Mouse (Mus musculus) ES-E14 (cell line): Measurements from ENCODE around the gene Esrra. TPM values are rescaled to one million over a fixed set of nuclear protein-coding genes. Genes with fewer than 3 reads are reported as not detected.
A peak's percentile ranks its signal among the peaks of the same experiment; 100 is the strongest.

Source experiments
- DNase-seq: peaks from one replicate; pipeline ENCODE4 v3.0.0-alpha.2; 2013; ENCODE audit warnings: low read depth, low spot score
- H3K27ac ChIP-seq: 2 replicates; pipeline ENCODE4 v1.5.1; 2012; ENCODE audit warnings: low read depth, mild to moderate bottlenecking, low read length, moderate library complexity, mixed read lengths; ENCODE audit not compliant: poor library complexity, insufficient read depth, severe bottlenecking
- H3K36me3 ChIP-seq: 2 replicates; pipeline ENCODE4 v1.6.1; 2012; ENCODE audit warnings: mild to moderate bottlenecking, low read length, moderate library complexity, mixed read lengths; ENCODE audit not compliant: control insufficient read depth, poor library complexity, insufficient read depth, severe bottlenecking
- H3K4me1 ChIP-seq, 2 experiments: fragments of 150-350 bp in 1 of 2; sonication (generic) in 1 of 2; 2 replicates each; pipeline ENCODE4 v1.6.1; 2012; ENCODE audit warnings: low read length in 2 of 2, mild to moderate bottlenecking in 1 of 2, mixed read lengths in 1 of 2; ENCODE audit not compliant: control insufficient read depth in 2 of 2, insufficient read depth in 2 of 2, poor library complexity in 1 of 2
- H3K4me3 ChIP-seq, 2 experiments: fragments of 150-350 bp in 1 of 2; sonication (generic) in 1 of 2; 2 replicates each; pipeline ENCODE4 v1.5.1; 2012; ENCODE audit warnings: low read length in 2 of 2, low read depth in 1 of 2, mild to moderate bottlenecking in 1 of 2, mixed read lengths in 1 of 2; ENCODE audit not compliant: insufficient read depth in 1 of 2, poor library complexity in 1 of 2, severe bottlenecking in 1 of 2
- H3K9ac ChIP-seq: 2 replicates; pipeline ENCODE4 v1.6.1; 2012; ENCODE audit warnings: low read depth, mild to moderate bottlenecking, low read length, mixed read lengths; ENCODE audit not compliant: poor library complexity, insufficient read depth, severe bottlenecking
- H3K9me3 ChIP-seq: fragments of 150-350 bp; sonication (generic); 2 replicates; pipeline ENCODE4 v1.6.1; 2012; ENCODE audit warnings: low read depth, mild to moderate bottlenecking, low read length; ENCODE audit not compliant: control insufficient read depth, insufficient read depth
- CHD2 ChIP-seq: IDR thresholded peaks from 2 replicates; pipeline ENCODE4 v1.6.1; 2014; ENCODE audit warnings: mild to moderate bottlenecking, low read depth, low read length, inconsistent platforms
- HCFC1 ChIP-seq: IDR thresholded peaks from 2 replicates; pipeline ENCODE4 v1.6.1; 2012; ENCODE audit warnings: low read length, inconsistent platforms, borderline replicate concordance; ENCODE audit not compliant: insufficient read depth
- MAFK ChIP-seq: IDR thresholded peaks from 2 replicates; pipeline ENCODE4 v1.6.1; 2014; ENCODE audit warnings: mild to moderate bottlenecking, low read depth, low read length, inconsistent platforms; ENCODE audit not compliant: insufficient read depth
- ZC3H11A ChIP-seq: IDR thresholded peaks from 2 replicates; pipeline ENCODE4 v1.6.1; 2012; ENCODE audit warnings: low read depth, mild to moderate bottlenecking, inconsistent platforms, low read length, borderline replicate concordance
- ZNF384 ChIP-seq: IDR thresholded peaks from 2 replicates; pipeline ENCODE4 v1.6.1; 2012; ENCODE audit warnings: low read depth, low read length, inconsistent platforms
- in situ Hi-C, 2 experiments: fragments of 600-800 bp; cut with MboI; formaldehyde crosslinking; loops; one replicate each; pipeline ENCODE4 v1.15.1; 2025; ENCODE audit warnings: low sequenced_read_pairs in 2 of 2, inconsistent platforms in 1 of 2; ENCODE audit not compliant: unreplicated experiment in 2 of 2
- total RNA-seq: library from RNA; depleted of rRNA; stranded (reverse); fragments of 300-350 nt; gene quantifications from 2 replicates; pipeline ENCODE4 v1.2.3, GENCODE M21; 2012

The Esrra gene
- total RNA-seq, 1 experiment: 23.1 TPM

- peaks cover 0 to 20% of the 10 kb centered on the region in 2 experiments; a peak in 3 of 4 replicates for H3K4me1 ChIP-seq
- no peak overlapping the region for H3K4me3 ChIP-seq
- H3K36me3 ChIP-seq: peaks cover 6% of the 10 kb centered on the region
- H3K27ac ChIP-seq: no peak overlapping the region
- H3K9me3 ChIP-seq: no peaks in the 10 kb centered on the region
- 0 out of 2 replicates have a peak overlapping the region, but pooled peaks have one; percentile 0 for H3K9ac ChIP-seq
- no peak for DNase-seq
- TF ChIP-seq ZC3H11A (no peak), CHD2 (no peak), ZNF384 (no peak), HCFC1 (no peak), MAFK (no peak)
- in situ Hi-C loops: no loop called here
These were observed 27.9 kb upstream of the Esrra start for GRCm38 (mm10) chr19:6949532-6949931.

DNA sequence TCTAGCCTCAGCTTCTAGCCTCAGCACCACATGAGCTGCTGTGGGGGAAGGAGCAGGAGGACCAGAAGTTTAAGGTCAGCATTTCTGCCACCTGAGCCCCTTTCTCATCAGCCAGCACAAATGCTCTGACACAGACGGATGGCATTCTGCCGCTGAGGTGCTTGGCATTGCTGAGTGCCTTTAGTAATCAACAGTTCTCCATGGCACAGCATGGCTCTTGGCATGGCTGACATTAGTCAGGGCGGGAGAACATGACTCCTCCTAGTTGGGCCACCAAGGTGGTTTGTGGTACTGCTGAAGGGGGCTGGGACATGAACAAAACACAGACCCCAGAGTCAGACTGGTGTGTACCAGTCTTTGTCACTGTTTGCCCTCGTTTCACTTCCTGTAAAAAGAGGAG, 26.6 kb upstream of the Esrra start:
- in situ Hi-C loops: no loop called here
- Histone ChIP-seq H3K4me1 (peaks cover 0 to 20% of the 10 kb centered on the region in 2 experiments; a peak in 3 of 4 replicates), H3K36me3 (no peaks in the 10 kb centered on the region; the same call in 1 of the 2 replicates), H3K4me3 (no peak overlapping the region), H3K9ac (peak overlapping the region; percentile 48; the same call in 1 of the 2 replicates), H3K9me3 (no peaks in the 10 kb centered on the region), H3K27ac (peak overlapping the region; percentile 57)
- no peak for DNase-seq
- TF ChIP-seq MAFK (no peak), HCFC1 (no peak), ZNF384 (no peak), CHD2 (no peak), ZC3H11A (no peak)

DNA sequence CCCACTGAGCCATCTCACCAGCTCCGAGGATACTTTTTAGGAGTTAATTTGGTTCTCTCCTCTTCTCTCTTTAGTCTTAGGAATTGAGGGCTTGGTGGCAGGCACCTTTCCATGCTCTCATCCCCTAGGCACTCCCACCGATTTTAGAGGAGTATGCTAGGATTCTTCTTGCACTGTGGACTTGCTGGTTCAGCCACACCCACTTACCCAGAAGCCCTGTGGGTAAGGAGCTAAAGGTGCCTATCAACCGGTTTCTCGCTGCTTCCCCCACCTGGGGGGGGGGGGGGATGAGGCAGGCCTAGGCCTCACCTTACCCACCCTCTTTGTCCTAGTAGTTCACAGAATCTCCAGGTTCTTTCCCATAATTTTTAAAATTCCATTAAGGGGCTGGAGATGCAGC, 26.1 kb upstream of the Esrra start:
- in situ Hi-C loops: no loop called here
- Histone ChIP-seq H3K4me1 (peaks cover 0 to 18% of the 10 kb centered on the region in 2 experiments; a peak in 3 of 4 replicates), H3K27ac (peak overlapping the region; percentile 57; the same call in 1 of the 2 replicates), H3K4me3 (no peak overlapping the region), H3K9ac (peak overlapping the region; percentile 48; the same call in 1 of the 2 replicates), H3K9me3 (no peaks in the 10 kb centered on the region), H3K36me3 (no peaks in the 10 kb centered on the region; the same call in 1 of the 2 replicates)
- TF ChIP-seq MAFK (no peak), ZNF384 (no peak), ZC3H11A (no peak), CHD2 (no peak), HCFC1 (no peak)
- no peak for DNase-seq

DNA sequence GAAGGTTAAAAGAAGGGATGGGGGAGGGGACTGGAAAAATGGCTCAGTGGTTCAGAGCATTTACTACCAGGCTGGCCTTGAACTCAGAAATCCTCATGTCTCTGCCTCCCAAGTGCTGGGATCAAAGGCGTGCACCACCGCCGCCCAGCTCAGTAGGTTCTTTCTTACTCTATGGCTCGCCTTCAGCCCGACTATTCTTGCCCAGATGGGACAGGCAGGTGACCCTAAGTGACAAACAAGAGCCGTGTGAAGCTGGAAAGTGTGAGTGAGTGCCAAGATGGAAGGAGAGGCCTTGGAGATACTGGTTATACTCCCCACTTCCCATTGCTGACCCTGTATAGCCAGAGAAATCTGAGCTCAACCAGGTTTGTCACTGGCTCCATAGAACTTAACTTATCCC, 22.1 kb upstream of the Esrra start:
- Histone ChIP-seq H3K4me3 (no peak overlapping the region), H3K27ac (no peak overlapping the region), H3K36me3 (no peaks in the 10 kb centered on the region), H3K9me3 (no peaks in the 10 kb centered on the region), H3K9ac (no peak overlapping the region; the same call in 1 of the 2 replicates), H3K4me1 (peaks cover 0 to 16% of the 10 kb centered on the region in 2 experiments; a peak in 3 of 4 replicates)
- TF ChIP-seq ZC3H11A: no peak
- no peak for TF ChIP-seq HCFC1
- no peak for TF ChIP-seq ZNF384
- no peak for TF ChIP-seq MAFK
- TF ChIP-seq CHD2: no peak
- in situ Hi-C loops: no loop called here
- no peak for DNase-seq

- H3K9me3 ChIP-seq: no peaks in the 10 kb centered on the region
- H3K36me3 ChIP-seq: no peaks in the 10 kb centered on the region
- peak overlapping the region; percentile 25; the same call in 1 of the 2 replicates for H3K9ac ChIP-seq
- in situ Hi-C loops: no loop called here
- H3K27ac ChIP-seq: no peak overlapping the region
- peak overlapping the region; percentile 35 to 43 for H3K4me3 ChIP-seq
- H3K4me1 ChIP-seq: peaks cover 0 to 10% of the 10 kb centered on the region in 2 experiments; a peak in 1 of 4 replicates
- no peak for DNase-seq
- TF ChIP-seq HCFC1 (no peak), ZNF384 (no peak), CHD2 (no peak), ZC3H11A (no peak), MAFK (no peak)
These were observed 21.2 kb upstream of the Esrra start for GRCm38 (mm10) chr19:6942764-6943163.
